Mouse (Mus musculus): Measurements from ENCODE around the gene Pfn3. TPM values are rescaled to one million over a fixed set of nuclear protein-coding genes. Genes with fewer than 3 reads are reported as not detected.
"Not testable (repeated sequence)": the region's sequence is repeated elsewhere in the genome, so short reads cannot be mapped to it uniquely, and the experiment has no call there.

Gene Pfn3
- total RNA-seq (2021) = not detected

GRCm38 (mm10) chr13:55414743-55415380, at the start of gene Pfn3:
Pfn3 (minus strand) TSS chr13:55415232.
- DNase-seq (ENCODE audit: extremely low spot score in 1 of 2, low spot score in 1 of 2) = peak in 1 of 2 experiments; percentile 64

- peak; percentile 67 to 69 for DNase-seq (ENCODE audit: extremely low spot score in 1 of 2, low spot score in 1 of 2)
Measured at GRCm38 (mm10) chr13:55464027-55464884, 49.2 kb upstream of the Pfn3 start, which contains the start of gene Prr7. Prr7 (plus strand) TSS chr13:55464267.

- DNase-seq (ENCODE audit: extremely low spot score in 1 of 2, low spot score in 1 of 2) = no peak
Measured at GRCm38 (mm10) chr13:55463399-55464026, 48.5 kb upstream of the Pfn3 start.

GRCm38 (mm10) chr13:55462965-55463364, 47.9 kb upstream of the Pfn3 start:
- no peak for DNase-seq (ENCODE audit: extremely low spot score in 1 of 2, low spot score in 1 of 2)

GRCm38 (mm10) chr13:55451785-55452549, 36.9 kb upstream of the Pfn3 start:
- no peak for DNase-seq (ENCODE audit: extremely low spot score in 1 of 2, low spot score in 1 of 2)

GRCm38 (mm10) chr13:55451296-55451695, 36.3 kb upstream of the Pfn3 start:
- DNase-seq (ENCODE audit: extremely low spot score in 1 of 2, low spot score in 1 of 2) = no peak

GRCm38 (mm10) chr13:55450511-55450980, 35.5 kb upstream of the Pfn3 start:
- DNase-seq (ENCODE audit: extremely low spot score in 1 of 2, low spot score in 1 of 2) = no peak

GRCm38 (mm10) chr13:55449679-55450441, 34.8 kb upstream of the Pfn3 start:
- no peak for DNase-seq (ENCODE audit: extremely low spot score in 1 of 2, low spot score in 1 of 2)

GRCm38 (mm10) chr13:55449205-55449604, 34.2 kb upstream of the Pfn3 start:
- DNase-seq (ENCODE audit: extremely low spot score in 1 of 2, low spot score in 1 of 2) = no peak

- no peak for DNase-seq (ENCODE audit: extremely low spot score in 1 of 2, low spot score in 1 of 2)
Measured at GRCm38 (mm10) chr13:55448131-55448530, 33.1 kb upstream of the Pfn3 start.

GRCm38 (mm10) chr13:55447543-55447943, 32.5 kb upstream of the Pfn3 start:
- no peak for DNase-seq (ENCODE audit: extremely low spot score in 1 of 2, low spot score in 1 of 2)

- no peak for DNase-seq (ENCODE audit: extremely low spot score in 1 of 2, low spot score in 1 of 2)
Measured at GRCm38 (mm10) chr13:55446483-55447105, 31.6 kb upstream of the Pfn3 start.

- no peak for DNase-seq (ENCODE audit: extremely low spot score in 1 of 2, low spot score in 1 of 2)
Measured at GRCm38 (mm10) chr13:55445361-55446091, 30.5 kb upstream of the Pfn3 start.

- peak; percentile 93 to 94 for DNase-seq (ENCODE audit: extremely low spot score in 1 of 2, low spot score in 1 of 2)
Measured at GRCm38 (mm10) chr13:55444937-55445315, 29.9 kb upstream of the Pfn3 start, which contains the start of gene Grk6. Grk6 (plus strand) TSS chr13:55445072.

- DNase-seq (ENCODE audit: extremely low spot score in 1 of 2, low spot score in 1 of 2) = no peak
Measured at GRCm38 (mm10) chr13:55444286-55444936, 29.4 kb upstream of the Pfn3 start.

GRCm38 (mm10) chr13:55443799-55444285, 28.8 kb upstream of the Pfn3 start:
- no peak for DNase-seq (ENCODE audit: extremely low spot score in 1 of 2, low spot score in 1 of 2)

- DNase-seq (ENCODE audit: extremely low spot score in 1 of 2, low spot score in 1 of 2) = not testable (repeated sequence)
Measured at GRCm38 (mm10) chr13:55437111-55437629, 22.1 kb upstream of the Pfn3 start.
